Mouse (Mus musculus) gastrocnemius, postnatal 4 days (tissue): ENCODE data around the gene Icam4. TPM values are rescaled to one million over a fixed set of nuclear protein-coding genes. Genes with fewer than 3 reads are reported as not detected.
"Not testable (repeated sequence)": the region's sequence is repeated elsewhere in the genome, so short reads cannot be mapped to it uniquely, and the experiment has no call there.

Source experiments
- DNase-seq, 2 experiments: peaks; one replicate each; pipeline ENCODE4 v3.0.0; 2021 to 2022; ENCODE audit warnings: low spot score in 2 of 2, mixed read lengths in 2 of 2
- long read RNA-seq, 2 experiments: library from polyadenylated mRNA; stranded (forward); transcript quantifications; one replicate each; pipeline ENCODE4 v2.0.0; 2021
- total RNA-seq, 2 experiments: library from RNA; stranded (reverse); gene quantifications; 2 replicates each; pipeline ENCODE4 v1.2.3; 2021

Gene Icam4
- not detected for total RNA-seq
- long read RNA-seq, experiment 1 = 0 reads
- long read RNA-seq, experiment 2 = 0 reads

- DNase-seq = peak; percentile 72 to 84
Measured at GRCm38 (mm10) chr9:21029291-21030054, at the start of gene Icam4. Gene Icam4, plus strand, starts transcription at chr9:21029373.

- DNase-seq = no peak
Measured at GRCm38 (mm10) chr9:20979769-20980168, 49.4 kb upstream of the Icam4 start.

- DNase-seq = no peak
Measured at GRCm38 (mm10) chr9:20982171-20982570, 47.0 kb upstream of the Icam4 start.

- no peak for DNase-seq
Measured at GRCm38 (mm10) chr9:20983169-20983568, 46.0 kb upstream of the Icam4 start.

GRCm38 (mm10) chr9:20986952-20987686 lies 42.1 kb upstream of the Icam4 start:
- DNase-seq = peak; percentile 42 to 75

- DNase-seq = no peak
Measured at GRCm38 (mm10) chr9:20987953-20988352, 41.2 kb upstream of the Icam4 start.

- DNase-seq = peak in 1 of 2 experiments; percentile 57
Measured at GRCm38 (mm10) chr9:20990861-20991260, 38.3 kb upstream of the Icam4 start.

- no peak for DNase-seq
Measured at GRCm38 (mm10) chr9:20991587-20991986, 37.6 kb upstream of the Icam4 start.

- peak in 1 of 2 experiments; percentile 50 for DNase-seq
Measured at GRCm38 (mm10) chr9:20993165-20993898, 35.8 kb upstream of the Icam4 start.

- no peak for DNase-seq
Measured at GRCm38 (mm10) chr9:20995069-20995468, 34.1 kb upstream of the Icam4 start.

GRCm38 (mm10) chr9:20997065-20997464 lies 32.1 kb upstream of the Icam4 start:
- DNase-seq = no peak

GRCm38 (mm10) chr9:20998337-20998736 lies 30.8 kb upstream of the Icam4 start:
- not testable (repeated sequence) for DNase-seq

GRCm38 (mm10) chr9:21000811-21001210 lies 28.4 kb upstream of the Icam4 start:
- DNase-seq = no peak

- no peak for DNase-seq
Measured at GRCm38 (mm10) chr9:21001651-21002200, 27.4 kb upstream of the Icam4 start.

GRCm38 (mm10) chr9:21002270-21002626 lies 26.9 kb upstream of the Icam4 start:
- DNase-seq = no peak

- peak; percentile 74 to 85 for DNase-seq
Measured at GRCm38 (mm10) chr9:21002627-21003551, 26.3 kb upstream of the Icam4 start, which contains the start of gene Mrpl4. Gene Mrpl4, plus strand, starts transcription at chr9:21002738.

GRCm38 (mm10) chr9:21007313-21007952 lies 21.7 kb upstream of the Icam4 start:
- DNase-seq = no peak

GRCm38 (mm10) chr9:21008007-21008406 lies 21.2 kb upstream of the Icam4 start:
- no peak for DNase-seq

- DNase-seq = no peak
Measured at GRCm38 (mm10) chr9:21010362-21010761, 18.8 kb upstream of the Icam4 start.
